Mouse (Mus musculus) liver, embryonic 13.5 days (tissue): ENCODE measurements around the gene Ccdc93. TPM values are rescaled to one million over a fixed set of nuclear protein-coding genes. Genes with fewer than 3 reads are reported as not detected.

Source experiments
- polyA plus RNA-seq: library from polyadenylated mRNA; unstranded; fragments of >200 nt; fragmentation: Nextera tagmentation; extraction: Ambion mirVana; gene quantifications from 2 replicates; pipeline ENCODE4 v1.2.1, GENCODE M21; 2015

The Ccdc93 gene
- polyA plus RNA-seq, 1 experiment from 2014 or later = 3.7 TPM

Other genes starting within 250 kb of the Ccdc93 start
- 12.8 and 15.9 TPM in 2 replicates for gene Insig2, start 98.5 kb upstream of the Ccdc93 start, polyA plus RNA-seq
- not detected in 2 replicates for gene Htr5b, start 97.4 kb downstream of the Ccdc93 start, polyA plus RNA-seq
- 57.1 and 62.5 TPM in 2 replicates for gene Ddx18, start 136.9 kb downstream of the Ccdc93 start, polyA plus RNA-seq